Mouse (Mus musculus): ENCODE results near the gene Ell2.

Gene Ell2

GRCm38 (mm10) chr13:75766967-75767366 lies 60.4 kb downstream of the Ell2 start:
- no peak for DNase-seq (ENCODE audit: low spot score)

- DNase-seq (ENCODE audit: low spot score) = no peak
These were observed 64.2 kb downstream of the Ell2 start for GRCm38 (mm10) chr13:75770744-75771143.

- DNase-seq (ENCODE audit: low spot score) = no peak
These were observed 64.8 kb downstream of the Ell2 start for GRCm38 (mm10) chr13:75771404-75771803.

GRCm38 (mm10) chr13:75771984-75772730 lies 65.6 kb downstream of the Ell2 start:
- no peak for DNase-seq (ENCODE audit: low spot score)

GRCm38 (mm10) chr13:75775961-75776360 lies 69.4 kb downstream of the Ell2 start:
- DNase-seq (ENCODE audit: low spot score) = no peak

- DNase-seq (ENCODE audit: low spot score) = no peak
These were observed 70.1 kb downstream of the Ell2 start for GRCm38 (mm10) chr13:75776692-75777091.

- DNase-seq (ENCODE audit: low spot score) = no peak
These were observed 71.6 kb downstream of the Ell2 start for GRCm38 (mm10) chr13:75778156-75778555.

GRCm38 (mm10) chr13:75779169-75779568 lies 72.6 kb downstream of the Ell2 start:
- DNase-seq (ENCODE audit: low spot score) = no peak

- no peak for DNase-seq (ENCODE audit: low spot score)
These were observed 73.5 kb downstream of the Ell2 start for GRCm38 (mm10) chr13:75780096-75780495.

- DNase-seq (ENCODE audit: low spot score) = no peak
These were observed 79.2 kb downstream of the Ell2 start for GRCm38 (mm10) chr13:75785726-75786125.

- no peak for DNase-seq (ENCODE audit: low spot score)
These were observed 79.7 kb downstream of the Ell2 start for GRCm38 (mm10) chr13:75786264-75786663.

GRCm38 (mm10) chr13:75787364-75787763 lies 80.8 kb downstream of the Ell2 start:
- no peak for DNase-seq (ENCODE audit: low spot score)

GRCm38 (mm10) chr13:75788178-75788577 lies 81.6 kb downstream of the Ell2 start:
- no peak for DNase-seq (ENCODE audit: low spot score)

- DNase-seq (ENCODE audit: low spot score) = no peak
These were observed 82.7 kb downstream of the Ell2 start for GRCm38 (mm10) chr13:75789061-75789834.

GRCm38 (mm10) chr13:75790550-75791205 lies 84.1 kb downstream of the Ell2 start:
- DNase-seq (ENCODE audit: low spot score) = no peak

GRCm38 (mm10) chr13:75793863-75794629 lies 87.5 kb downstream of the Ell2 start:
- no peak for DNase-seq (ENCODE audit: low spot score)

GRCm38 (mm10) chr13:75797369-75798141 lies 91.0 kb downstream of the Ell2 start:
- peak; percentile 94 for DNase-seq (ENCODE audit: low spot score)

GRCm38 (mm10) chr13:75798413-75799302 lies 92.1 kb downstream of the Ell2 start:
- no peak for DNase-seq (ENCODE audit: low spot score)

- no peak for DNase-seq (ENCODE audit: low spot score)
These were observed 92.9 kb downstream of the Ell2 start for GRCm38 (mm10) chr13:75799421-75799820.

GRCm38 (mm10) chr13:75807969-75808368 lies 101.4 kb downstream of the Ell2 start:
- no peak for DNase-seq (ENCODE audit: low spot score)

Measured in ovary, postnatal 14 days (tissue).